Mouse (Mus musculus) limb, embryonic 14.5 days (tissue): ENCODE results near the gene Foxn1. TPM values are rescaled to one million over a fixed set of nuclear protein-coding genes. Genes with fewer than 3 reads are reported as not detected.

Experiments used
- ATAC-seq: fragments of 200-750 bp; cut with Nextera tagmentation; 2 replicates; pipeline ENCODE4 v1.8.0; 2017; ENCODE audit warnings: low read depth, moderate number of reproducible peaks, moderate TSS enrichment; ENCODE audit not compliant: low FRiP score
- DNase-seq: peaks from one replicate; pipeline ENCODE4 v3.0.0-alpha.2; 2015; ENCODE audit warnings: low spot score
- H3K27ac ChIP-seq: fragments of 300-500 bp; sonication (generic); replicated peaks from 2 replicates; pipeline ENCODE4 v1.5.1; 2014; ENCODE audit warnings: low read depth, mild to moderate bottlenecking, low read length, moderate library complexity, mixed read lengths
- H3K27me3 ChIP-seq: fragments of 300-500 bp; sonication (generic); 2 replicates; pipeline ENCODE4 v1.6.1; 2014; ENCODE audit warnings: low read length, mixed read lengths; ENCODE audit not compliant: control insufficient read depth, insufficient read depth
- H3K36me3 ChIP-seq: fragments of 300-500 bp; sonication (generic); 2 replicates; pipeline ENCODE4 v1.6.1; 2014; ENCODE audit warnings: mild to moderate bottlenecking, low read length, moderate library complexity, mixed read lengths; ENCODE audit not compliant: control insufficient read depth, insufficient read depth
- H3K4me1 ChIP-seq: fragments of 300-500 bp; sonication (generic); 2 replicates; pipeline ENCODE4 v1.6.1; 2014; ENCODE audit warnings: antibody characterized with exemption, low read length, mixed read lengths; ENCODE audit not compliant: control insufficient read depth, insufficient read depth
- H3K4me2 ChIP-seq: fragments of 300-500 bp; sonication (generic); replicated peaks from 2 replicates; pipeline ENCODE4 v1.6.1; 2014; ENCODE audit warnings: low read depth, mild to moderate bottlenecking, low read length, moderate library complexity; ENCODE audit not compliant: severe bottlenecking
- H3K4me3 ChIP-seq: fragments of 300-500 bp; sonication (generic); replicated peaks from 2 replicates; pipeline ENCODE4 v1.5.1; 2014; ENCODE audit warnings: low read length
- H3K9ac ChIP-seq: fragments of 300-500 bp; sonication (generic); 2 replicates; pipeline ENCODE4 v1.6.1; 2014; ENCODE audit warnings: mild to moderate bottlenecking, low read depth, low read length, moderate library complexity; ENCODE audit not compliant: severe bottlenecking
- H3K9me3 ChIP-seq: fragments of 300-500 bp; sonication (generic); 2 replicates; pipeline ENCODE4 v1.6.1; 2016; ENCODE audit warnings: low read length; ENCODE audit not compliant: control insufficient read depth
- POLR2A ChIP-seq: fragments of 200-500 bp; IDR thresholded peaks from 2 replicates; pipeline ENCODE4 v1.8.0; 2012; ENCODE audit warnings: inconsistent platforms, mild to moderate bottlenecking, moderate library complexity, borderline replicate concordance; ENCODE audit not compliant: insufficient read depth, insufficient read length; ENCODE audit errors: extremely low read depth
- WGBS: fragments of 180-500 bp; shearing (Covaris S2); extraction: QIAGEN DNeasy Blood & Tissue Kit; methylation state at CpG from one replicate; pipeline ENCODE4 v1.1.7; 2014; 5-methylcytosine and 5-hydroxymethylcytosine counted together
- polyA plus RNA-seq, 2 experiments: library from polyadenylated mRNA; depleted of rRNA in 1 of 2; stranded (reverse) in 1 of 2; unstranded in 1 of 2; fragments of >200 nt; fragmentation: Nextera tagmentation in 1 of 2; extraction: Ambion mirVana in 1 of 2; gene quantifications; 2 replicates each; pipeline versions ENCODE4 v1.2.1 to v1.2.3; 2012 to 2014

Gene Foxn1
- polyA plus RNA-seq, 2 experiments = 0.96 to 1.9 TPM

DNA sequence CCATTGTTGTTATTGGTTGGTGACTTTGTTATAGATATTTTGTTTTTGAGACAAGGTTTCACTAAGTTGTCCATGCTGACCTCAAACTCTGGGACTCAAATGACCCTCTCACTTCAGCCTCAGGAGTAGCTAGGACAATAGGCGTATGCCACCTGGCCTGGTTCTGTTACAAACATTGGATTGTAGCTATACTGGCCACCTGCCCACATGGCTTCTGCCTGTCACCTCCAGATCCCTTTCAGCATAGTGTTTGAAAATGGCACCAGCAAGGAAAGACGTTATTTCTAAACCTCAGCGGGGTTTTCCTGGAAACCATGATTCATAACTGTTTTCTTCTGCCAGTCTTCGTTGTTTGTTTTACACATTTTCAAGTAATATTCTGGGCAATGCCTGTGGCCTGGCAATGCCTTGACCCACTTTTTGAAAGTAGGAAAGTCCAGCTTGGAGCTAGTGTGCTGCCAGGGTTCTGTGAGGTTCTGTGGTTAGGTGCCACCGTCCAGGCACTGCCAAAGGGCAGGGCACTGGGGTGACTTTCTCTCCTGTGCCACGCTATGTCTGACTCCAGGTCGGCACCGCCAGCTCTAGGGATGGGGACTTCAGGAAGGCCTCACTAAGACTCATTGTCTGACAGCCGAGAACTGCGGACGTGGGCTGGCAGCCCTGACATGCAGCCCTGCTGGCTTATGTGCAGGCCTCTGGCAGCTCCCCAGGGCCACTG lies 25.4 kb upstream of the Foxn1 start:
- ATAC-seq (no peak), DNase-seq (no peak)
- H3K27me3 ChIP-seq = no peaks in the 10 kb centered on the region
- no peak overlapping the region for H3K27ac ChIP-seq
- 82% methylated on average over 11 of the region's 11 CpGs for WGBS
- no peak overlapping the region for H3K4me3 ChIP-seq
- TF ChIP-seq POLR2A = no peak
- no peak overlapping the region for H3K9ac ChIP-seq
- H3K36me3 ChIP-seq = no peaks in the 10 kb centered on the region
- H3K4me1 ChIP-seq = no peaks in the 10 kb centered on the region
- H3K9me3 ChIP-seq = no peaks in the 10 kb centered on the region
- no peak overlapping the region for H3K4me2 ChIP-seq

DNA sequence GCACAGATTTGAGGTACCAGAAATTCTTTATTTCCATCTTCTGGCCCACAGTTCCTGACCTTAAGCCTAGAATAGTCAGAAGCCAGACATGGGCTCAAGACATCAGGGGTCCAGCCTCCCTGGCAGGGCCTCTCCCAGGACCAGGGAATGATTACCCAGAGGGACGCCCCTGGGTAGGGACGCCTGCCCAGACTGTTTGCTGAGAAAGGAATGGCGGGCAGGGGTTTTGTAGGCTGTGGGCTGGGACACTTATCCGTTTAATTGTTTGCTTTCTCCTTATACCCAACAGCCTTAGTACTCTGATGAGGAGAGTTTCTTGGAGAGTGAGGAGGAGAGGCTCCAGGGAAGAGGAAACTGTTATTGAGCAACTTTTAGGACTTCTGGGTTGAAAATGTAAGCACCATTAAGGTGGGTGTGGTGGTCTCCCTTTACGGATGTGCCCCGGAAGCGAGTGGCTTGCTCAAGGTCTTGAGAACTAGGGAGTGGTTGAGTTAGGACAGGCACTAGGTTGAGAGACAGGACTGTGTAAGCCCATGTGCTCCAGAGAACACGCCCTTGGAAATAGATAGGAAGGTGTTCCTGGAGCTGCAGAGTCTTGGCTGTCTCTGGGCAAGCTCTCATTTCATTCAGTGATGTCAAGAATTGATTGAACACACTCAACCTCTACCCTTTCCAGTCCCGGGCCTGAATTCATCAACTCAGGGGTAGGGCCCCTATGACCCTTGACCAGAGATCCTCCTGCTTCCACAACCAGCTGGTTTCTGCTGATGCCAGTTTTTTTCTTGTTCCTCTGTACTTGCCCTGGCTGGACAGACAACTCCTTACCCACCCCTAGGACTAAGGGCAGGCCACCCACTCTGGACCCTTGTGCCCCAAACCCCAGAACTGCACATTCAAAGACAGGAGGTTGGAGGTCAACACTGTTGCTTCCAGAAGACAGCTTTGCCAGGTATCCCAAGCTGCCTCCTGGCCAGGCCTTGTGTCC lies 22.2 kb upstream of the Foxn1 start:
- Histone ChIP-seq H3K4me3 (no peak overlapping the region), H3K27me3 (no peaks in the 10 kb centered on the region), H3K9ac (no peak overlapping the region), H3K27ac (no peak overlapping the region), H3K4me2 (no peak overlapping the region), H3K4me1 (no peaks in the 10 kb centered on the region), H3K9me3 (no peaks in the 10 kb centered on the region), H3K36me3 (no peaks in the 10 kb centered on the region)
- ATAC-seq = no peak
- WGBS = 76% methylated on average over 9 of the region's 9 CpGs
- TF ChIP-seq POLR2A = no peak
- no peak for DNase-seq

DNA sequence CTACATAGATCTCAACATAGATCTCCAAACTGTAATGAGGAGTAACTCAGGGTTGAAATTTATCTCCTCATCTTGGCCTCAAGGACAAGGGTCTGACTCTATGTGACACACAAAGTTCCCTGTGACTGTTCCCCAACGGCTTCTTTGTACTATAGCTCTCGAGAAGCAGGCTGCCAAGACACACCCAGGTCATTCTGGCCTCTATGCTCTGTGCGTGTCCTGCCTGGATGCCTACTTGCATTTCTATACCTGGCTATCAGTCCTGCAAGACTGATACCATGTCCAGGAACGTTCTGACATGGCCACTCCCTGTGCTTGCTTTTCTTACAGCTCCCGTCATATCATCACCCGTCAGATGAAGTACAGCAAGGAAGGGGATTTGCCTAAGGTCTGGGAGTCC lies 15.7 kb upstream of the Foxn1 start:
- no peaks in the 10 kb centered on the region for H3K27me3 ChIP-seq
- no peaks in the 10 kb centered on the region for H3K9me3 ChIP-seq
- TF ChIP-seq POLR2A = no peak
- H3K4me2 ChIP-seq = no peak overlapping the region
- no peak overlapping the region for H3K4me3 ChIP-seq
- no peaks in the 10 kb centered on the region; the same call in 1 of the 2 replicates for H3K4me1 ChIP-seq
- DNase-seq = no peak
- 84% methylated on average over 6 of the region's 6 CpGs for WGBS
- ATAC-seq = no peak
- H3K9ac ChIP-seq = no peak overlapping the region
- H3K36me3 ChIP-seq = no peaks in the 10 kb centered on the region
- H3K27ac ChIP-seq = no peak overlapping the region

DNA sequence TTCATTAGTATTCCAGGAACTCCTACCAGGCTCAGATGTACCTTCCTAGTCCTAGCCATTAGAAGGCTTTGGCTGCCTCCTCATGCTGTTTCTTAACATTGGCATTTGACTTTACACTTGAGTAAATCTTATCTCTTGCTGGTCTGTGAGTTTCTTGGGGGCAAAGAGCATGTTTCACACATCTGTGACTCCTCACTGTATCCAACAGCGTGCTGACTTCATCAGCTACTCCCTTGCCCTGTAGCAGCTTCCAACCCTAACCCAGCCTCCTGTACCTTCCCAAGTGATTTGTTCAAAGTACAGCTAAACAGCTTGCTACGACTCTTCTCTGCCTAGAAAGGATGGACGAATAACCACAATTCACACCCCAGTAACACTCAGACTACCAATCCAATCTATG lies 15.1 kb upstream of the Foxn1 start:
- H3K4me1 ChIP-seq = no peaks in the 10 kb centered on the region; the same call in 1 of the 2 replicates
- no peak overlapping the region for H3K9ac ChIP-seq
- H3K27ac ChIP-seq = no peak overlapping the region
- WGBS = 81% methylated on average over 3 of the region's 3 CpGs
- DNase-seq = no peak
- H3K9me3 ChIP-seq = no peaks in the 10 kb centered on the region
- no peak overlapping the region for H3K4me3 ChIP-seq
- no peak for ATAC-seq
- no peaks in the 10 kb centered on the region for H3K27me3 ChIP-seq
- no peaks in the 10 kb centered on the region for H3K36me3 ChIP-seq
- no peak for TF ChIP-seq POLR2A
- no peak overlapping the region for H3K4me2 ChIP-seq

DNA sequence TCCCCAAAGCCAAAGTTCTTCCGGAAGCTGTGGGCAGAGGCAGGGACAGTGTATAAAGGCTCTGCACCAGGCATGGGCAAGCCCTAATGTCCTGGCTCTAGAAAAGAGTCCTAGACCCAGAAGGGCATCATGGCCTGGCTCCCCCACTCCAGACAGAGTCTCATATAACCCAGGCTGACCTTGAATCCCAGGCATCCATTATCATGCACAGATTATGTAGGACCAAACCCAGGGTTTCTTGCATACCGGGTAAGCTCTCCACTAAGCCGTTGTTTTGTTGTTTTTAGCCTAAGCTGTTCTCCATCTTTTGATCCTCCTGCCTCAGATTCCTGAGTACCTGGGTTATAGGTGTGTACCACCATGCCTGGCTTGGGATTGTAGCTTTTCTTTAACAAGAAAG lies 14.6 kb upstream of the Foxn1 start:
- DNase-seq (no peak), ATAC-seq (no peak)
- H3K4me1 ChIP-seq = no peaks in the 10 kb centered on the region; the same call in 1 of the 2 replicates
- no peak overlapping the region for H3K27ac ChIP-seq
- H3K4me2 ChIP-seq = no peak overlapping the region
- H3K36me3 ChIP-seq = no peaks in the 10 kb centered on the region
- no peak overlapping the region for H3K4me3 ChIP-seq
- no peak overlapping the region for H3K9ac ChIP-seq
- no peaks in the 10 kb centered on the region for H3K9me3 ChIP-seq
- TF ChIP-seq POLR2A = no peak
- no peaks in the 10 kb centered on the region for H3K27me3 ChIP-seq
- WGBS = 53% methylated on average over 3 of the region's 3 CpGs
